Mouse (Mus musculus) liver, embryonic 15.5 days (tissue): ENCODE results near the gene Pik3ap1. TPM values are rescaled to one million over a fixed set of nuclear protein-coding genes. Genes with fewer than 3 reads are reported as not detected.

Experiments used
- ATAC-seq: fragments of 200-750 bp; cut with Nextera tagmentation; 2 replicates; pipeline ENCODE4 v1.8.0; 2017; ENCODE audit warnings: moderate number of reproducible peaks, mild to moderate bottlenecking, moderate library complexity; ENCODE audit not compliant: insufficient read depth
- H3K27ac ChIP-seq: fragments of 300-500 bp; sonication (generic); replicated peaks from 2 replicates; pipeline ENCODE4 v1.5.1; 2015; ENCODE audit warnings: mild to moderate bottlenecking, inconsistent platforms
- H3K27me3 ChIP-seq: fragments of 300-500 bp; sonication (generic); 2 replicates; pipeline ENCODE4 v1.6.1; 2015; ENCODE audit warnings: mild to moderate bottlenecking, inconsistent platforms
- H3K36me3 ChIP-seq: fragments of 300-500 bp; sonication (generic); replicated peaks from 2 replicates; pipeline ENCODE4 v1.6.1; 2015; ENCODE audit warnings: moderate library complexity, mild to moderate bottlenecking, inconsistent platforms
- H3K4me1 ChIP-seq: fragments of 300-500 bp; sonication (generic); replicated peaks from 2 replicates; pipeline ENCODE4 v1.6.1; 2015; ENCODE audit warnings: inconsistent platforms
- H3K4me2 ChIP-seq: fragments of 300-500 bp; sonication (generic); 2 replicates; pipeline ENCODE4 v1.6.1; 2015; ENCODE audit warnings: moderate library complexity, mild to moderate bottlenecking, inconsistent platforms
- H3K4me3 ChIP-seq: fragments of 300-500 bp; sonication (generic); replicated peaks from 2 replicates; pipeline ENCODE4 v1.5.1; 2015; ENCODE audit warnings: mild to moderate bottlenecking, inconsistent platforms
- H3K9ac ChIP-seq: fragments of 300-500 bp; sonication (generic); 2 replicates; pipeline ENCODE4 v1.6.1; 2015; ENCODE audit warnings: moderate library complexity, mild to moderate bottlenecking, inconsistent platforms
- H3K9me3 ChIP-seq: fragments of 300-500 bp; sonication (generic); replicated peaks from 2 replicates; pipeline ENCODE4 v1.6.1; 2016; ENCODE audit warnings: inconsistent platforms
- WGBS: fragments of 180-500 bp; shearing (Covaris S2); methylation state at CpG from one replicate; pipeline ENCODE4 v1.1.7; 2015; ENCODE audit warnings: mixed read lengths; ENCODE audit not compliant: insufficient replicate concordance; 5-methylcytosine and 5-hydroxymethylcytosine counted together
- polyA plus RNA-seq: library from polyadenylated mRNA; unstranded; fragments of >200 nt; fragmentation: Nextera tagmentation; extraction: Ambion mirVana; gene quantifications from 2 replicates; pipeline ENCODE4 v1.2.1, GENCODE M21; 2015

The Pik3ap1 gene
- polyA plus RNA-seq, 1 experiment from 2014 or later, result 11.3 TPM

- no peak overlapping the region for H3K27ac ChIP-seq
- no peak overlapping the region for H3K4me2 ChIP-seq
- H3K36me3 ChIP-seq, result peaks cover 6% of the 10 kb centered on the region; the same call in 1 of the 2 replicates
- no peaks in the 10 kb centered on the region for H3K27me3 ChIP-seq
- 29% methylated on average over 2 of the region's 2 CpGs for WGBS
- H3K9me3 ChIP-seq, result no peaks in the 10 kb centered on the region
- no peak overlapping the region for H3K4me3 ChIP-seq
- H3K9ac ChIP-seq, result no peak overlapping the region
- ATAC-seq, result no peak
- peaks cover 43% of the 10 kb centered on the region for H3K4me1 ChIP-seq
Measured at GRCm38 (mm10) chr19:41258707-41259106, 126.2 kb downstream of the Pik3ap1 start.

GRCm38 (mm10) chr19:41254584-41254983, 130.3 kb downstream of the Pik3ap1 start:
- ATAC-seq, result no peak
- Histone ChIP-seq H3K27me3 (no peaks in the 10 kb centered on the region), H3K27ac (no peak overlapping the region), H3K36me3 (peaks cover 17% of the 10 kb centered on the region), H3K4me1 (peaks cover 12% of the 10 kb centered on the region), H3K4me2 (no peak overlapping the region), H3K4me3 (no peak overlapping the region), H3K9ac (no peak overlapping the region), H3K9me3 (no peaks in the 10 kb centered on the region)
- 71% methylated on average over 5 of the region's 5 CpGs for WGBS

- no peak overlapping the region for H3K27ac ChIP-seq
- WGBS, result 65% methylated on average over 4 of the region's 4 CpGs
- no peak overlapping the region for H3K9ac ChIP-seq
- no peaks in the 10 kb centered on the region for H3K27me3 ChIP-seq
- H3K4me1 ChIP-seq, result no peaks in the 10 kb centered on the region
- H3K4me3 ChIP-seq, result no peak overlapping the region
- H3K9me3 ChIP-seq, result no peaks in the 10 kb centered on the region
- H3K36me3 ChIP-seq, result peaks cover 36% of the 10 kb centered on the region
- ATAC-seq, result no peak
- H3K4me2 ChIP-seq, result no peak overlapping the region
Measured at GRCm38 (mm10) chr19:41248968-41249367, 135.9 kb downstream of the Pik3ap1 start.

- Histone ChIP-seq H3K4me1 (no peaks in the 10 kb centered on the region), H3K4me2 (no peak overlapping the region), H3K36me3 (peaks cover 34% of the 10 kb centered on the region), H3K27me3 (no peaks in the 10 kb centered on the region), H3K4me3 (no peak overlapping the region), H3K27ac (no peak overlapping the region), H3K9ac (no peak overlapping the region), H3K9me3 (no peaks in the 10 kb centered on the region)
- WGBS, result 81% methylated on average over 3 of the region's 3 CpGs
- ATAC-seq, result no peak
Measured at GRCm38 (mm10) chr19:41248271-41248670, 136.6 kb downstream of the Pik3ap1 start.

- no peaks in the 10 kb centered on the region for H3K4me1 ChIP-seq
- no peaks in the 10 kb centered on the region for H3K9me3 ChIP-seq
- WGBS, result 66% methylated on average over 4 of the region's 4 CpGs
- H3K27ac ChIP-seq, result no peak overlapping the region
- no peak for ATAC-seq
- H3K9ac ChIP-seq, result no peak overlapping the region
- H3K36me3 ChIP-seq, result peaks cover 48% of the 10 kb centered on the region
- H3K27me3 ChIP-seq, result no peaks in the 10 kb centered on the region
- H3K4me2 ChIP-seq, result no peak overlapping the region
- no peak overlapping the region for H3K4me3 ChIP-seq
Measured at GRCm38 (mm10) chr19:41246271-41246670, 138.6 kb downstream of the Pik3ap1 start.

- H3K36me3 ChIP-seq, result peaks cover 56% of the 10 kb centered on the region
- H3K9me3 ChIP-seq, result no peaks in the 10 kb centered on the region
- no peaks in the 10 kb centered on the region for H3K4me1 ChIP-seq
- no peak overlapping the region for H3K9ac ChIP-seq
- no peak overlapping the region for H3K4me3 ChIP-seq
- no peak overlapping the region for H3K27ac ChIP-seq
- 58% methylated on average over 6 of the region's 6 CpGs for WGBS
- H3K4me2 ChIP-seq, result no peak overlapping the region
- H3K27me3 ChIP-seq, result no peaks in the 10 kb centered on the region
- no peak for ATAC-seq
Measured at GRCm38 (mm10) chr19:41244581-41244980, 140.3 kb downstream of the Pik3ap1 start.

- no peaks in the 10 kb centered on the region for H3K4me1 ChIP-seq
- no peak for ATAC-seq
- no peaks in the 10 kb centered on the region for H3K27me3 ChIP-seq
- H3K4me3 ChIP-seq, result no peak overlapping the region
- no peak overlapping the region for H3K4me2 ChIP-seq
- WGBS, result 71% methylated on average over 5 of the region's 5 CpGs
- no peak overlapping the region for H3K27ac ChIP-seq
- H3K36me3 ChIP-seq, result peaks cover 64% of the 10 kb centered on the region
- no peaks in the 10 kb centered on the region for H3K9me3 ChIP-seq
- H3K9ac ChIP-seq, result no peak overlapping the region
Measured at GRCm38 (mm10) chr19:41241997-41242396, 142.9 kb downstream of the Pik3ap1 start.

GRCm38 (mm10) chr19:41233698-41234097, 151.2 kb downstream of the Pik3ap1 start:
- Histone ChIP-seq H3K4me3 (no peak overlapping the region), H3K9ac (no peak overlapping the region), H3K4me2 (no peak overlapping the region), H3K27ac (no peak overlapping the region), H3K9me3 (no peaks in the 10 kb centered on the region), H3K27me3 (no peaks in the 10 kb centered on the region), H3K4me1 (no peaks in the 10 kb centered on the region), H3K36me3 (peaks cover 75% of the 10 kb centered on the region)
- no peak for ATAC-seq
- 74% methylated on average over 4 of the region's 4 CpGs for WGBS

Other genes with a start within 250 kb of the Pik3ap1 start
- gene Tll2, start 178.3 kb downstream of the Pik3ap1 start, polyA plus RNA-seq, result not detected in 2 replicates
- gene Tm9sf3, start 121.1 kb downstream of the Pik3ap1 start, polyA plus RNA-seq, result 52.3 and 53.5 TPM in 2 replicates
- gene Lcor, start 97.5 kb upstream of the Pik3ap1 start, polyA plus RNA-seq, result 6.3 and 6.4 TPM in 2 replicates
- gene Gm340, start 197.3 kb upstream of the Pik3ap1 start, polyA plus RNA-seq, result 1.1 and 1.6 TPM in 2 replicates